Mouse (Mus musculus): ENCODE results near the gene Urah.

Urah gene

DNA sequence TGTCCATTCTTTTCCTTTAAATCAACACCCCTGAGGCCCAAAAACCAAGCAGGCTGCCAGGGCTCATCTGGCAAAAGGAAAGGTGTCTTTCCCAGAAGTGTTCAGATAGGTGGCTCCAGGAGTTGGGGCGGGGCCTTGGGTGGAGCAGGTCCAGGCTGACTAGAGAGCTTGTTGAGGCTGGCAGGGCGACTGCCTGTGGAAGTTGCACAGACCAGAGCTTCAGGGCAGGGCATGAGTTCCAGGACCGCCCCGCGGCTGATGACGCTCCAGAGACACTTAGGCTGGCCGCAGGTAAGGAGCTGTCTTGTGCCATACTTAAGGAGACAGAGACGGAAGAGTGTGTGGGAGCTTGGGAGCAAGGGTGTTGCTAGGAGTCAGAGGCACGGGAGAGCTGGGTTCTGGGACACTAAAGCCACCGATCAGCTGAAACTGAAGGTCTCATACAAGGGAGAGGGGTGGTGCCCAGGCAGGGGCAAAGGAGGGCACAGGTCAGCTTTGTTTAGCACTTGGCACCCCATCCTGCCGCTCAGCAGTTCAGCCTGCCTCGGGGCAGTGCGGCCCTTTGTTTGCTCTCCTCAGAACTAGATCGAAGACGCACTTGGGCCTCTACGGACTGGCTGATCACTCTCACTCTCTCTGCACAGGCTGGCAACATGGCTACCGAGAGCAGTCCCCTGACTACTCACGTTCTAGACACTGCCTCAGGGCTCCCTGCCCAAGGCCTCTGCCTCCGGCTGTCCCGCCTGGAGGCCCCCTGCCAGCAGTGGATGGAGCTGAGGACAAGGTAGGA is at the start of gene Urah:
TSS of gene Urah (plus strand) at position 51 of the 790 bp plus-strand sequence.
- peak; percentile 74 for DNase-seq (ENCODE audit: low read depth, low spot score)

GRCm38 (mm10) chr7:140787406-140788052 is 47.3 kb upstream of the Urah start, which contains the start of gene Syce1:
Gene Syce1 (minus strand): TSS chr7:140787852.
- DNase-seq (ENCODE audit: low read depth, low spot score), result peak; percentile 89

- DNase-seq (ENCODE audit: low read depth, low spot score), result peak; percentile 78
These were observed 46.8 kb upstream of the Urah start for GRCm38 (mm10) chr7:140788053-140788435.

DNA sequence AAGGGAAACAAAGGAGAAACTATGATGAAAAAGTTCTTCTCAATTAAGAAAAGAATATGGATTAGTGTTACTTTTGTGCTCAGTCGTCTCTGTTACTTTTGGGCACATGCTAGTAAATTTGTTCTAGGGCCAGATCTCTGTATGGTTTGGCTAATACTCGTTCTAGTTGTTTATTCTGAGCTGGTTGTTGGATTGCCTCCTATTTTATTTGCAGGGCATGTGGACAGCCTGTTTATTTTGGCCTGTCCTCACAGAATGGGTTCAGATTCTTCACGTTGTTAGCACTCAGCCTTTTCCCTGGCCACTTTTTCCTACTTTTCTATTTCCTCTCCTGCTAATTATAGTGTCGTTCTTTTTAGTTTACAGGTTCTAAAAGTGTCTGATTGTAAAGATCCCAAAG is 41.3 kb upstream of the Urah start:
- DNase-seq (ENCODE audit: low read depth, low spot score), result no peak

GRCm38 (mm10) chr7:140797619-140798018 is 37.2 kb upstream of the Urah start:
- DNase-seq (ENCODE audit: low read depth, low spot score), result no peak

DNA sequence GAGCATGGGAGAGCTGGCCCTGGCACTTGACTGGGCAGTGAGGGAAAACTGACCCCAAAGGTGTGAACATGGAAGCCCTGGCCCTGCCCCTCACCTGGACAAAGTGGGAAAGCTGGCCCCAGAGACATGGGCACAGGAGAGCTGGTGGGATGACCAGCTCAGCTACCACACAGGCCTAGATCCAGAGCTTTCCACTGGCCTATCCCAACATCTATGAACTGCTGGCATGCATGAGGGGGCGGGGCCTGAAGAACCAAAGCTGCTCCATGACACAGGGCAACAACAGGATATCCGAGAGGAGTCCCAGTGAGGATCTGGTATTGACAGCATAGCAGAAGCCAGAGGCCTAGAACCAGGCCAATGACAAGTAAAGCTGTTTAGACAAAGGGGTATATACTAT is 36.6 kb upstream of the Urah start:
- no peak for DNase-seq (ENCODE audit: low read depth, low spot score)

DNA sequence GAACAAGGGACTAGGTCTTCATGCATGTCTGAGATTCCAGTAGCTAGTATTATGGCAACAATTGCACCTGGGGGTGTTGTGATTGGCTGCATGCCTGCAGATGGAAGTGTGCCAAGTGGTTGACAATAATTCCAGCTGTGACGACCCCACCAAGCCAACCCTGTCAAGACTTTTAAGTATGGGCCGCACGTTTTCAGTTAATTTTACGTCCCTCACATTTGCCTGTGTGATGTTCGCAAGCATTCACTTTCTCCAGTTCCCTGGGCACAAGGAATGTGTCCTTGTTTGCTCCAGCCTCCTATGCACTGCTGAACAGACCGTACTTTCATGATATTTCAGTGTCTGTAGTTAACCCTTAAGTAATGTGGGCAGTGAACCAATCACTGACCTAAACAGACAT is 32.2 kb upstream of the Urah start:
- DNase-seq (ENCODE audit: low read depth, low spot score), result no peak

- DNase-seq (ENCODE audit: low read depth, low spot score), result peak; percentile 75
These were observed 29.1 kb upstream of the Urah start for GRCm38 (mm10) chr7:140805704-140806103.

DNA sequence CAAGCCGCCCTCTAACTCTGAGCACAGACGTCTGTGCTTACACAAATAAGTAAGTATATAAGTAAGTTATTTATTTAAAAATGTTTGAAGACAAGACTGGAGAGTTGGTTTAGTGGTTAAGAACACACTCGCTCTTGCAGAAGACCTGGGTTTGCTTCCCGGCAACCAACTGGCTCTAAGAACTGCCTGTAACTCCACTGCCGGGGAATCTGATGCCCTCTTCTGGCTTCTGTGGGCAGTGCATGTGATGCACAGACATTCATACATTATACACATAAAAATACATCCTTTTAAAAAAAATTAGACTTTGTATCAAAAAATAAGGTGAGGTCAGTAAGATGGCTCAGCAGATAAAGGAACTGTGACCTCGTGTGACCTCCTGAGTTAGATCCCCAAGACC is 24.3 kb upstream of the Urah start:
- DNase-seq (ENCODE audit: low read depth, low spot score), result peak; percentile 67

DNA sequence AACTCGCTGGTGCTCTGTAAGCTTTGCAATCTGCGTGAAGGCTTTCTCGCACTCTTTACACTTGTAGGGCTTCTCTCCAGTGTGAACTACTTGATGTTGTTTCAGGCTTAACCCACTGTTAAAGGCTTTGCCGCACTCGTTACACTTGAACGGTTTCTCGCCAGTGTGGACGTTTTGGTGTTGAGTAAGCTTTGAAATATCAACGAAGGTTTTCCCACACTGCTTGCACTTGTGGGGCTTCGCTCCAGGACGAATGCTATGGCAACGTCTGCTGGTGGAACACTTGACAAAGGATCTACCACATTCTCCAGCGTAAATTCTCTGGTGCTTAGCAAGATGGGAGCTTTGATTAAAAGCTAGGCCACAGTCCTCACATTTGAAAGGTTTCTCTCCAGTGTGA is 23.1 kb upstream of the Urah start:
- no peak for DNase-seq (ENCODE audit: low read depth, low spot score)

GRCm38 (mm10) chr7:140812850-140813249 is 22.0 kb upstream of the Urah start:
- no peak for DNase-seq (ENCODE audit: low read depth, low spot score)

DNA sequence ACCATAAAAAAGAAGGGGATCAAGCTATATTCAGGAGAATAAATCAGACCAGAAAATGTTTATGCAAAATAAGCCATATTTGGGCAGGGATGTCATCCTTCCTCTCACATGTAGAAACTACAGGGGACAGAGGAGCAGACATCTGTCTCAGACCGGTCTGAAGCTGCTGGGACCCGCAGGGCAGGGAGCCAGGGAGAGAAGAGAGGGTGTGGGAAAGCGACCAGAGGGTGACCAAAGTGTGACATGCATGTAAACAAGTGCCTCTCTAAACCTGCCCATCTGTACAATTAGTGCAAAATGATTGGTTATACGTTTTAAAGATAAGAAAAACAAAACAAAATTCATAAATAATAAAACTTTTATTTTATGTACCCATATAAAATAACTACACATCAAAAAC is 14.6 kb upstream of the Urah start:
- no peak for DNase-seq (ENCODE audit: low read depth, low spot score)

GRCm38 (mm10) chr7:140821305-140821652 is 13.5 kb upstream of the Urah start:
- no peak for DNase-seq (ENCODE audit: low read depth, low spot score)

DNA sequence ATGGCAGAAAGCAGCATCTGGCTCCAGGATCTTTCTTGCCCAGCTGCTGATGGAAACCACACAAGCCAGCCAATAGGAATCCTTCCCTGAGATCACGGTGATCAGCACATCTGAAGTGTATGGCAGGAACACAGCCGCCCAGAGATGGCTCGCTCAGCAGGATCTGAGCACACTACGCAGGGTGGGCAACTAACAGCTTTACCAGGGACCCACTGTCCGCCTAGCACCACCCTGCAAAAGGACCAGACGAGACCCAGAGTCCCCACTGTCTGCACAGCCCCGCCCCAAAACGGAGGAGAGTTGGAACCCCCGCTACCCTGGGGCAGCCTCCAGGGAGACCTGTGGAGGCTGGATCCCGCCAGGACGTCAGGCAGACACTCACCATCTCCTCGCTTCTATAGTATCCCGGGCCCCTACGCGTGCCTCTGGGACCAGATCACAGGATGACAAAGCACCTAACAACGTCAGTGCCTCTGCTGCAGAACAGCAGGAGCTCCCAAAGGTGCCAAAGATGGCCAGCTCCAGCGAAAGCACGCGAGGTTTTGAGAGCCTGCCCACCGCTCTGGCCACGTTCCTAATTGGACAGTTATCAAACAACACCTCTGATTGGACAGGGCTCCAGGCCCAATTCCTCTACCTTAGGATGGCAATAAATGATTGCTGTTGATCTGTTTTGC is 13.0 kb upstream of the Urah start, which contains the start of gene Zfp941:
TSS of gene Zfp941 (minus strand) at position 526 of the 677 bp plus-strand sequence.
- DNase-seq (ENCODE audit: low read depth, low spot score), result peak; percentile 94

DNA sequence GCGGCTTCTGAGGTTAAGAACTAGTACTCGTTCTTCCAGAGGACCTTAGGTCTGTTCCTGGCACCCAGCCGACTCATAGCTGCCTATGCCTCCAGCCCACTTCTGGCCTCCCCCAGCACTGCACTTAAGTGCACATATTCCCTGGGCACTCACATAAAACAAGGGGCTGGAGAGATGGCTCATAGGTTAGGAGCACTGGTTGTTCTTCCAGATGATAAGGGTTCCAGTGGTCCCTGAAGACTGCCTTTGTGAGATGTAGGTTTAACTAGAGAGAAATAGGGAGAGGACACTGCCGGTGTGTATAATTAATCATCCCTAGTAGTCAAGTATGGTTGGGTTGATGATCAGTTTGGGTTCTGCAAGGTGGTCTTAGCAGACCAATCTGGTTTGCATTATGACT is 12.1 kb upstream of the Urah start:
- DNase-seq (ENCODE audit: low read depth, low spot score), result no peak

GRCm38 (mm10) chr7:140828171-140828881 is 6.5 kb upstream of the Urah start:
- peak; percentile 77 for DNase-seq (ENCODE audit: low read depth, low spot score)

DNA sequence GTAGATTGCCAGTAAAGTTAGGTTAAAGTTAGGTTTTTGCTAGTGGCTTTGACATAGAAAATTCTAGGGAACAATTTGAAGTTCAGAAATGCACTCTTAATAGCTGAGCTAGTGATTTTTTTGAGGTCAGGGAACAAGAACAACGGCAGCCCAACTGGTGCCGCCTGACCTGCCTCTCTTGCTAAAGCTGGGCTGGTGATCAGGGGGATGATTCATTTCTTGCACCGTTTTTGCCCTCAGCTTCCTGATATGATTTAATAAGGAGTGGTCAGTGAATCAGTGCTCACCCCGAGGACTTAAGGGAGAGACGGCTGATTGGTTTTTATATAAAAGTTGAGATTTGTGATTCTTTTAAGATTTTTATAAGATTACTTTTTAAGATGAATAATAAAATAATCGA is 3.4 kb upstream of the Urah start:
- DNase-seq (ENCODE audit: low read depth, low spot score), result no peak

DNA sequence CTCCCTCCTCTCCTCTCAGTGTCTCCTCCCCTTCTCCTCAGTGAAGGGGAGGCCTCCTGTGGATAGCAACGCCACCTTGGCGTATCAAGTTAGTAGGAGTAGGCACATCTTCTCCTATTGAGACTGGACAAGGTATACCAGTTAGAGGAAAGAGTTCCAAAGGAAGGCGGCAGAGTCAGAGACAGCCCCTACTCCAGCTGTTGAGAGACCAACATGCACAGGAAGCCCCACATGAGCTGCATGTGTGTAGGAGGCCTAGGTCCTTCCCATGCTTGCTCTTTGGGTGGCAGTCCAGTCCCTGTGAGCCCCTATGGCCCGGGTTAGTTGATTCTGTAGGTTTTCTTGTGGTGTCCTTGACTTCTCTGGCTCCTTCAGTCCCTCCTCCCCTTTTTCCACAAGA is 1.5 kb upstream of the Urah start:
- DNase-seq (ENCODE audit: low read depth, low spot score), result no peak

DNA sequence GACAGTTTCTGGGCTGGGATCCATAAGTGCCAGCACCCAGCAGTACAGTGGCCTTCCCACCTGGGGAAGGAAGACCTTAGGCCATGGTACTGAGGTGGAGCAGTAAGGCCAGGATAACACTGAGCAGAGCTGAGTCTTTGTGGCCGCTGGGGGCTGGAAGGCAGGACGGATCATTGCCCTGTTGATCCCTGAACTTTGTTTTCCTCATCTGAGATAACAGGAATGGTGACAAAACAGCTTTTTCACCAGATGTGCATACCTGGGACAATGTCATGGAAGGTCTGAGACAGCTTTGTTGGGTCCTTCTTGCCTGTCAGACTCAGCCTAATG is 905 bp downstream of the Urah start:
- no peak for DNase-seq (ENCODE audit: low read depth, low spot score)

- DNase-seq (ENCODE audit: low read depth, low spot score), result no peak
These were observed 1.7 kb downstream of the Urah start for GRCm38 (mm10) chr7:140836243-140837115.

DNA sequence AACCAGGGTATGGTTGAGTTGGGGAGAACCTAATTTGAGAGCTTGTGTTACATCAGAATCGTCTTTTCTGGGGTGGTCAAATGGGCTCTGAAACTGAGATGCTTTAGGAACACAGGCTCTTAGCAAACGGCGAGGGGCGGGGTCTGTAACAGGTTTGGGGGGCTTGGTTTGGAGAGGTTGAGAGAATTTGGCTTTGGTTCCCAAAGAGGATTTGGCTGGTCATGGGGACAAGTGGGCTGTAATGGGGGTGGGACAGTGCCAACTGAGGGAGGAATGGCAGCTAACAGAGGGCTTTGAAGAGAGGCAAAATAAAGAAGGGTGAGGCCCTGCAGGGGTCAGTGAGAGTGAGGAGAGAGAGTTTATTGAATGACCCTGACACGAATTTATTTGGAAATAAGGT is 4.7 kb downstream of the Urah start:
- no peak for DNase-seq (ENCODE audit: low read depth, low spot score)

All from R1 (cell line).